Mouse (Mus musculus) CH12.LX (cell line): ENCODE data around the gene Nbr1. TPM values are rescaled to one million over a fixed set of nuclear protein-coding genes. Genes with fewer than 3 reads are reported as not detected.

ENCODE experiments used
- DNase-seq: peaks from one replicate; pipeline ENCODE4 v3.0.0-alpha.2; 2013; ENCODE audit errors: extremely low read depth
- H3K27ac ChIP-seq: 2 replicates; pipeline ENCODE4 v1.5.1; 2012; ENCODE audit warnings: low read depth, mild to moderate bottlenecking, control low read depth, moderate library complexity; ENCODE audit not compliant: insufficient read depth
- H3K27me3 ChIP-seq: replicated peaks from 2 replicates; pipeline ENCODE3; 2012; ENCODE audit warnings: inconsistent platforms
- H3K36me3 ChIP-seq, 2 experiments: replicated peaks in 1 of 2; 2 replicates each; pipeline versions ENCODE3 to v1.6.1; 2012; ENCODE audit warnings: inconsistent platforms in 1 of 2, low read length in 1 of 2, mild to moderate bottlenecking in 1 of 2, mixed read lengths in 1 of 2, moderate library complexity in 1 of 2; ENCODE audit not compliant: control insufficient read depth in 1 of 2, insufficient read depth in 1 of 2
- H3K4me1 ChIP-seq, 2 experiments: 2 replicates each; pipeline ENCODE4 v1.6.1; 2012; ENCODE audit warnings: inconsistent platforms in 1 of 2, moderate library complexity in 1 of 2; ENCODE audit not compliant: insufficient read depth in 2 of 2, control insufficient read depth in 1 of 2
- H3K4me2 ChIP-seq: 2 replicates; pipeline ENCODE4 v1.6.1; 2012; ENCODE audit warnings: low read depth, mild to moderate bottlenecking, control low read depth; ENCODE audit not compliant: poor library complexity, insufficient read depth, severe bottlenecking
- H3K4me3 ChIP-seq, 3 experiments: fragments of 150-350 bp in 1 of 3; sonication (generic) in 1 of 3; replicated peaks in 1 of 3; 2 replicates each; pipeline versions ENCODE3 to v1.5.1; 2011 to 2012; ENCODE audit warnings: low read depth in 2 of 3, low read length in 2 of 3, mild to moderate bottlenecking in 2 of 3, moderate library complexity in 2 of 3, control low read depth in 1 of 3, improper control_type of control experiment in 1 of 3, inconsistent platforms in 1 of 3, mixed read lengths in 1 of 3; ENCODE audit not compliant: poor library complexity in 1 of 3
- H3K79me2 ChIP-seq: replicated peaks from 2 replicates; pipeline ENCODE4 v1.6.1; 2012; ENCODE audit warnings: mild to moderate bottlenecking, moderate library complexity; ENCODE audit not compliant: control insufficient read depth, poor library complexity, insufficient read depth, severe bottlenecking; ENCODE audit errors: extremely low read depth
- H3K9ac ChIP-seq: 2 replicates; pipeline ENCODE4 v1.6.1; 2012; ENCODE audit warnings: low read depth, mild to moderate bottlenecking, control low read depth, moderate library complexity; ENCODE audit not compliant: insufficient read depth
- H3K9me3 ChIP-seq: replicated peaks from 2 replicates; pipeline ENCODE3; 2012; ENCODE audit warnings: low read length, inconsistent platforms, mixed read lengths
- CTCF ChIP-seq, 2 experiments: IDR thresholded peaks in 1 of 2; conservative IDR thresholded peaks in 1 of 2; 2 replicates each; pipeline ENCODE4 v1.5.1; 2011 to 2012; ENCODE audit warnings: low read depth in 2 of 2, low read length in 2 of 2, improper control_type of control experiment in 1 of 2, inconsistent platforms in 1 of 2, mild to moderate bottlenecking in 1 of 2, moderate library complexity in 1 of 2
- E2F4 ChIP-seq: IDR thresholded peaks from 2 replicates; pipeline ENCODE4 v1.6.1; 2011; ENCODE audit warnings: low read depth, low read length, improper control_type of control experiment; ENCODE audit not compliant: insufficient replicate concordance
- ELF1 ChIP-seq: IDR thresholded peaks from 2 replicates; pipeline ENCODE4 v1.6.1; 2014; ENCODE audit warnings: low read depth, mild to moderate bottlenecking, inconsistent platforms, low read length, improper control_type of control experiment
- EP300 ChIP-seq: IDR thresholded peaks from 2 replicates; pipeline ENCODE4 v1.6.1; 2011; ENCODE audit warnings: low read length, improper control_type of control experiment
- ETS1 ChIP-seq: conservative IDR thresholded peaks from 2 replicates; pipeline ENCODE4 v1.6.1; 2012; ENCODE audit warnings: low read depth, mild to moderate bottlenecking, inconsistent platforms, low read length, improper control_type of control experiment, moderate library complexity
- IRF4 ChIP-seq: IDR thresholded peaks from 2 replicates; pipeline ENCODE4 v1.6.1; 2014; ENCODE audit warnings: low read depth, mild to moderate bottlenecking, inconsistent platforms, low read length, improper control_type of control experiment
- JUN ChIP-seq: IDR thresholded peaks from 2 replicates; pipeline ENCODE4 v1.6.1; 2011; ENCODE audit warnings: low read depth, mild to moderate bottlenecking, low read length, improper control_type of control experiment, moderate library complexity; ENCODE audit not compliant: insufficient read depth
- JUND ChIP-seq: conservative IDR thresholded peaks from 2 replicates; pipeline ENCODE4 v1.6.1; 2011; ENCODE audit warnings: low read depth, low read length, improper control_type of control experiment
- KAT2A ChIP-seq: IDR thresholded peaks from 2 replicates; pipeline ENCODE4 v1.6.1; 2012; ENCODE audit warnings: low read length, improper control_type of control experiment, inconsistent platforms; ENCODE audit not compliant: insufficient replicate concordance
- MAX ChIP-seq: IDR thresholded peaks from 2 replicates; pipeline ENCODE4 v1.6.1; 2011; ENCODE audit warnings: low read length, improper control_type of control experiment
- MYC ChIP-seq: IDR thresholded peaks from 2 replicates; pipeline ENCODE4 v1.6.1; 2011; ENCODE audit warnings: low read depth, mild to moderate bottlenecking, improper control_type of control experiment, low read length
- NELFE ChIP-seq: IDR thresholded peaks from 2 replicates; pipeline ENCODE4 v1.6.1; 2011; ENCODE audit warnings: low read depth, low read length, improper control_type of control experiment
- NRF1 ChIP-seq: IDR thresholded peaks from 2 replicates; pipeline ENCODE4 v1.6.1; 2014; ENCODE audit warnings: low read depth, mild to moderate bottlenecking, inconsistent platforms, low read length, improper control_type of control experiment, moderate library complexity
- PAX5 ChIP-seq: IDR thresholded peaks from 2 replicates; pipeline ENCODE4 v1.6.1; 2012; ENCODE audit warnings: low read length, inconsistent platforms, mixed read lengths
- POLR2A ChIP-seq: IDR thresholded peaks from 2 replicates; pipeline ENCODE4 v1.6.1; 2011; ENCODE audit warnings: low read depth, mild to moderate bottlenecking, improper control_type of control experiment, low read length
- POLR2AphosphoS2 ChIP-seq: IDR thresholded peaks from 2 replicates; pipeline ENCODE4 v1.6.1; 2011; ENCODE audit warnings: low read depth, low read length, improper control_type of control experiment
- SMC3 ChIP-seq: IDR thresholded peaks from 2 replicates; pipeline ENCODE4 v1.6.1; 2011; ENCODE audit warnings: low read depth, low read length, improper control_type of control experiment
- TBP ChIP-seq: conservative IDR thresholded peaks from 2 replicates; pipeline ENCODE4 v1.6.1; 2011; ENCODE audit warnings: low read depth, low read length, improper control_type of control experiment
- USF1 ChIP-seq: IDR thresholded peaks from 2 replicates; pipeline ENCODE4 v1.6.1; 2014; ENCODE audit warnings: low read depth, mild to moderate bottlenecking, inconsistent platforms, low read length, improper control_type of control experiment
- ZC3H11A ChIP-seq: IDR thresholded peaks from 2 replicates; pipeline ENCODE4 v1.6.1; 2012; ENCODE audit warnings: low read depth, mild to moderate bottlenecking, inconsistent platforms, low read length, improper control_type of control experiment
- ZMIZ1 ChIP-seq: IDR thresholded peaks from 2 replicates; pipeline ENCODE4 v1.6.1; 2012; ENCODE audit warnings: low read depth, mild to moderate bottlenecking, inconsistent platforms, low read length, improper control_type of control experiment
- ZNF384 ChIP-seq: IDR thresholded peaks from 2 replicates; pipeline ENCODE4 v1.6.1; 2012; ENCODE audit warnings: low read depth, low read length, improper control_type of control experiment, inconsistent platforms
- dilution Hi-C: fragments of 300-500 bp; cut with MboI; formaldehyde crosslinking; loops from 2 replicates; pipeline ENCODE4 v1.14.3; 2020; ENCODE audit warnings: low sequenced_read_pairs; ENCODE audit not compliant: extremely low pct_unique_long_range_greater_than_20kb, extremely low pct_ligation_motif_present
- in situ Hi-C: fragments of 300-500 bp; cut with MboI; formaldehyde crosslinking; loops from 3 replicates; pipeline ENCODE4 v1.14.3; 2019; ENCODE audit warnings: low sequenced_read_pairs, low pct_ligation_motif_present, low pct_unique_long_range_greater_than_20kb, mixed read lengths
- polyA plus RNA-seq: library from polyadenylated mRNA; unstranded; fragments of >175 nt; gene quantifications from 2 replicates; pipeline ENCODE4 v1.2.1, GENCODE M21; 2012; ENCODE audit warnings: low read depth; ENCODE audit not compliant: insufficient read length
- total RNA-seq, 2 experiments: library from RNA; depleted of rRNA; stranded (reverse); fragments of 300-350 nt in 1 of 2; fragments of >200 nt in 1 of 2; gene quantifications; 2 replicates each; pipeline ENCODE4 v1.2.3; 2012 to 2014

Gene Nbr1
- total and polyA plus RNA-seq, 3 experiments: 44.8 to 52.2 (median 48.3) TPM

- TF ChIP-seq ZNF384: peak; percentile 30; the same call in 1 of the 2 replicates
- TF ChIP-seq NELFE: peak; percentile 37
- TF ChIP-seq PAX5: no peak
- TF ChIP-seq USF1: no peak
- peak; percentile 64 for TF ChIP-seq NRF1
- peak; percentile 75; the same call in 1 of the 2 replicates for TF ChIP-seq EP300
- TF ChIP-seq SMC3: no peak
- TF ChIP-seq CTCF (conservative IDR thresholded peaks at IDR 0.05 in 1 of 2, IDR thresholded peaks at IDR 0.05 in 1 of 2; ENCODE audit: low read depth in 2 of 2, low read length in 2 of 2): no peak
- TF ChIP-seq, all 38 proteins: peak for 18
Measured at GRCm38 (mm10) chr11:101543533-101543932, 8.4 kb upstream of the Nbr1 start (continued).

GRCm38 (mm10) chr11:101544132-101544531 is 7.8 kb upstream of the Nbr1 start:
- no peaks in the 10 kb centered on the region for H3K9me3 ChIP-seq
- no peaks in the 10 kb centered on the region for H3K27me3 ChIP-seq
- H3K79me2 ChIP-seq: peaks cover 47% of the 10 kb centered on the region
- peak overlapping the region; percentile 81 for H3K27ac ChIP-seq
- dilution Hi-C loops: no loop called here
- H3K9ac ChIP-seq: peak overlapping the region; percentile 64
- peak; percentile 49 for DNase-seq
- TF ChIP-seq EP300 (peak; percentile 58), IRF4 (peak; percentile 82; the same call in 1 of the 2 replicates), ETS1 (peak; percentile 67), E2F4 (no peak), JUND (peak; percentile 65; the same call in 1 of the 2 replicates), JUN (peak; percentile 61; the same call in 1 of the 2 replicates), KAT2A (no peak), TBP (0 out of 2 replicates have a peak, but pooled peaks have one; percentile 16)
- TF ChIP-seq, all 38 proteins: peak for 6
- Histone ChIP-seq H3K36me3 (peaks cover 18 to 79% of the 10 kb centered on the region in 2 experiments), H3K4me1 (peaks cover 14 to 34% of the 10 kb centered on the region in 2 experiments), H3K4me3 (peak overlapping the region; percentile 34 to 47 (median 42)), H3K4me2 (peak overlapping the region; percentile 65)
- in situ Hi-C loops: no loop called here

GRCm38 (mm10) chr11:101548526-101548925 is 3.4 kb upstream of the Nbr1 start:
- Histone ChIP-seq H3K79me2 (peaks cover 71% of the 10 kb centered on the region), H3K27ac (peak overlapping the region; percentile 48), H3K27me3 (no peaks in the 10 kb centered on the region), H3K9ac (peak overlapping the region; percentile 21; the same call in 1 of the 2 replicates), H3K4me2 (no peak overlapping the region; the same call in 1 of the 2 replicates), H3K9me3 (no peaks in the 10 kb centered on the region), H3K36me3 (peaks cover 5 to 48% of the 10 kb centered on the region in 2 experiments), H3K4me1 (peaks cover 10 to 42% of the 10 kb centered on the region in 2 experiments), H3K4me3 (no peak overlapping the region)
- DNase-seq: no peak
- TF ChIP-seq ZC3H11A: no peak
- no peak for TF ChIP-seq MYC
- TF ChIP-seq SMC3: no peak
- no peak for TF ChIP-seq EP300
- TF ChIP-seq TBP: no peak
- TF ChIP-seq POLR2AphosphoS2: no peak
- TF ChIP-seq JUN: no peak
- no peak for TF ChIP-seq POLR2A
- TF ChIP-seq CTCF (conservative IDR thresholded peaks at IDR 0.05 in 1 of 2, IDR thresholded peaks at IDR 0.05 in 1 of 2; ENCODE audit: low read depth in 2 of 2, low read length in 2 of 2): no peak
- no peak for TF ChIP-seq ELF1
- TF ChIP-seq IRF4: no peak
- TF ChIP-seq MAX: no peak
- TF ChIP-seq ZNF384: no peak
- TF ChIP-seq ZMIZ1: no peak
- in situ Hi-C loops (no loop called here), dilution Hi-C loops (no loop called here)
